Mouse (Mus musculus): ENCODE results near the gene Art4. TPM values are rescaled to one million over a fixed set of nuclear protein-coding genes. Genes with fewer than 3 reads are reported as not detected.
A peak's percentile ranks its signal among the peaks of the same experiment; 100 is the strongest.

Gene Art4
- total RNA-seq, 2 experiments from 2014 or later: not detected

DNA sequence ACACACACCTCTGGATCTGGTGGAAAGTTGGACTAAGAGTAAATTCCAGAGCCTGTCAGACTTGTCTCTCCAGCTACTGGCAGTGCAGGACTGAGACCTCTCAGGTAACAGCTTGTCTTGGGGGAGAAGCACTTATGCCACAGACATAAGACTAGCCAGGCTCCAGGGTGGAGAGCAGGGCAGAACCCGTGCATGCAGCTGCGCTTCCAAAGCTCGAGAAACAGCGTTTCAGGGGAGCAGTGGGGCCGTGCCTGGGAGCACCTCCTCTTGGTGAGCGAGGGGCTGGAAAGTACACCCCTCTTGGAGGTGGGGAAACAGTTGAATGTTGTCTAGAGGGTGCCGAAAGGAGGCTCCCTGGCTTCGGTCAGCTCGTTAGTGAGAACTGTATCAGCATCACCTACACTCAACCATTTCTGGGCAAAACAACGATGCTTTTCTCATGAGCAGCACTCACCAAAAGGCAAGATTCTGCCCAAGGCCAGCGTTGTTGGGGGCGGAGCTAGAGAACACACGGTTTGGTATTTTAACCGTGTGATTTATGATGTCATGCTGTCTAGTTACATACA, 1.4 kb downstream of the Art4 start:
- DNase-seq (ENCODE audit: low spot score in 2 of 2): no peak
- no peak for TF ChIP-seq CTCF (conservative IDR thresholded peaks at IDR 0.05)
- no peak overlapping the region for H3K27ac ChIP-seq
- no peak overlapping the region for H3K4me3 ChIP-seq

GRCm38 (mm10) chr6:136855183-136855582, 2.4 kb downstream of the Art4 start:
- Histone ChIP-seq H3K27ac (no peak overlapping the region), H3K4me3 (no peak overlapping the region)
- no peak for TF ChIP-seq CTCF (conservative IDR thresholded peaks at IDR 0.05)
- DNase-seq (ENCODE audit: low spot score in 2 of 2): no peak

DNA sequence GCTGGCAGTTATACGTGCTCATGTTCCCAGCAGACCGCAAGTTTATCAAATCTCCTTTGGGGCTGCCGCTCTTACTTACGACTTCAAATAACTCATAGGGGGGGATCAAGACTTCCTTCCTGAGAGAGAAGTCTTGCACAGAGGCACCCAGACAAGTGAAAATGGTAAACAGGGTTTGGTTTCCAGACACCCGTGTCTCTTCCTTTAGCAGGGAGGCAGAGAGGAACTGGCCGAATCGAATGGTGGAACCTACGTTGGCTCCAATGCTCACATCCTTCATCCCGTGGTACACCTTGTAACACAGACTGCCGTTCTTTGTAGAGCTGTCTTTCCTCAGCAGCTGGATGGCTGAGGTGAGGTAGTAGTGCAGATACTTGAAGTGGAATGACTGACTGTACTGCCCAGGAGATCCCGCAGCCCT, 3.2 kb downstream of the Art4 start:
- Histone ChIP-seq H3K4me3 (no peak overlapping the region), H3K27ac (no peak overlapping the region)

GRCm38 (mm10) chr6:136852762-136853161, 4.8 kb downstream of the Art4 start:
- no peak for DNase-seq (ENCODE audit: low spot score in 2 of 2)

More for the DNA sequence above, 3.2 kb downstream of the Art4 start:
- no peak for DNase-seq (ENCODE audit: low spot score in 2 of 2)
- no peak for TF ChIP-seq CTCF (conservative IDR thresholded peaks at IDR 0.05)

DNA sequence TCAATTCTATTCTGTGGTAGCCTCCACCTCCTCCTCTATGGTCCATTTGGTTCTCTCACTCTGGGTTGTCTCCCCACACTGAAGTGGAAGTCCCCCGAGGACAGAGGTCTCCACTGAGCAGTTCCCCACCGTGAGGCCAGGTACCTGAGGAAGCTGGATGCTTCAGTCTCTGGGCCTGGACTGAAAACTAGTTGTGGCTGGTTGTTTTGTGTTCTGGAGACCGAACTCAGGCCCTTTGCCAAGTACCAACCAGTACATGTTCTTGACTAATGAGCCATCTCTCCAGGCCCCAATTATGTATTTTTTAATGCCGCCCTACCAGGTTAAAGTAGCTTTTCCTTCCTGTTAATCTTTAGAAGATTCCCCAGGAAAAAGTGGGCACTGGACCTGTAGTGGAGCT, 5.2 kb downstream of the Art4 start:
- TF ChIP-seq CTCF (conservative IDR thresholded peaks at IDR 0.05): no peak
- no peak overlapping the region for H3K27ac ChIP-seq
- no peak for DNase-seq (ENCODE audit: low spot score in 2 of 2)
- H3K4me3 ChIP-seq: no peak overlapping the region

More at GRCm38 (mm10) chr6:136852762-136853161, 4.8 kb downstream of the Art4 start:
- no peak overlapping the region for H3K27ac ChIP-seq
- no peak overlapping the region for H3K4me3 ChIP-seq
- no peak for TF ChIP-seq CTCF (conservative IDR thresholded peaks at IDR 0.05)

DNA sequence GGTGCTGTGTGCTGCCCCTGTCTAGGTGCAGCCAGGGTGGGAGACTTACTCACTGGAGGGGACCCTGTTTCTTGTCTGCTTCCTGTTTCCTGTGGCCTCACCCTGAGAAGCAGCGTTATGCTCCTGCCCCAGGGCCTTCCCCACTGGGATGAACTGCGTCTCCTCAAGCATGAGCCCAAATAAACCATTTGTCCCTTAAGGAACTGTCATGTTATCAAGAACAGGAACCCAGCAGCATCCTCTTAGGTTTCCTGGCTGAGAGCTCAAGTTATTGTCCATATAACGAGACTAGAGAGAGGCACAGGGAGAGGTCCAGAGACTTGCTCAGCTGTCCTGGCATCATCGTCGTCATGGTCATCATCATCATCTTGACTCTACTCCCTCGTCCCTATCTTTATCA, 7.3 kb downstream of the Art4 start:
- Histone ChIP-seq H3K27ac (no peak overlapping the region), H3K4me3 (no peak overlapping the region)
- no peak for DNase-seq (ENCODE audit: low spot score in 2 of 2)
- TF ChIP-seq CTCF (conservative IDR thresholded peaks at IDR 0.05): no peak

DNA sequence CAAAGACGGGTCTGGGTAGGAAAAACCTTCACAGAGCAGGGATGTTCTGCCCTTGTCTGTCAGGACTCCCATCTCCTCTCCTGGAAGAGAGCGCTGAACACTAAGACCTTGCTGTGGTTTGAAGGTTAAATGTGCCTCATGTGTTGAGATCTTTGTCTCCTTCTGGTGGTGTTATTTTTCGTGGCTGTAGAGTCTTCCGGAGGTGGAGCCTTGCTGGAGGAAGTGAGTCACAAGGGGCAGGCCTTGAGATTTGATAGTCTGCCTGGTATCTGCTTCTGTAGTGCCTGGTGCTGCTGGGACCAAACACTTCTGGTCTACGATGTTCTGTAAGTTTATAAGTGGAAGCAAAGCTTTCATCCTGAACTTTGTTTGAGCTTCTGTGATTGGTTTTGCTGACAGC, 8.6 kb downstream of the Art4 start:
- DNase-seq (ENCODE audit: low spot score in 2 of 2): no peak
- Histone ChIP-seq H3K4me3 (no peak overlapping the region), H3K27ac (no peak overlapping the region)
- no peak for TF ChIP-seq CTCF (conservative IDR thresholded peaks at IDR 0.05)

- Histone ChIP-seq H3K4me3 (no peak overlapping the region), H3K27ac (no peak overlapping the region)
- no peak for DNase-seq (ENCODE audit: low spot score in 2 of 2)
- no peak for TF ChIP-seq CTCF (conservative IDR thresholded peaks at IDR 0.05)
Measured at GRCm38 (mm10) chr6:136848399-136848798, 9.1 kb downstream of the Art4 start.

- Histone ChIP-seq H3K4me3 (no peak overlapping the region), H3K27ac (no peak overlapping the region)
- peak in 1 of 2 experiments; percentile 50 for DNase-seq (ENCODE audit: low spot score in 2 of 2)
- peak; percentile 85 for TF ChIP-seq CTCF (conservative IDR thresholded peaks at IDR 0.05)
Measured at GRCm38 (mm10) chr6:136847790-136848189, 9.7 kb downstream of the Art4 start.

DNA sequence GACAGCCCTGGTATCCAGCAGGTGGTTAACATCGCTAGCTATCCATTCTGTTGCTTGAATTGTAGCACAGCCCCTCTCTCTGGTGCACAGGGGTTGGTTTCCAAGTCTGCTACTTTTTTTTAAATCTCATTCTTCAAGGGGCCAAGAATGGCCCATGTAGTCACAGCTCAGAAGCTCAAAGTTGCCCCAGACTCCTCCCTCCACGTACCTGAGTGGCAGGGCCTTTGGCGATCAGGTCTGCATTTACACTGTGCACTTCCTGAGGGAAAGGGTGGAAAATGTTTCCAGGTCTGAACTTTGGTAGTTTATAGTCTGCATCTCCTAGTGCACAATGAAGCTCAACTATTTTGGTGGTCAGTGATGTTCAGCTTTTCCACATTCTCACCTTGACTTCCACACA, 10.3 kb downstream of the Art4 start:
- Histone ChIP-seq H3K27ac (0 out of 2 replicates have a peak overlapping the region, but pooled peaks have one; percentile 4), H3K4me3 (no peak overlapping the region)
- DNase-seq (ENCODE audit: low spot score in 2 of 2): no peak
- no peak for TF ChIP-seq CTCF (conservative IDR thresholded peaks at IDR 0.05)

GRCm38 (mm10) chr6:136845706-136846480, 11.6 kb downstream of the Art4 start:
- no peak for TF ChIP-seq CTCF (conservative IDR thresholded peaks at IDR 0.05)

DNA sequence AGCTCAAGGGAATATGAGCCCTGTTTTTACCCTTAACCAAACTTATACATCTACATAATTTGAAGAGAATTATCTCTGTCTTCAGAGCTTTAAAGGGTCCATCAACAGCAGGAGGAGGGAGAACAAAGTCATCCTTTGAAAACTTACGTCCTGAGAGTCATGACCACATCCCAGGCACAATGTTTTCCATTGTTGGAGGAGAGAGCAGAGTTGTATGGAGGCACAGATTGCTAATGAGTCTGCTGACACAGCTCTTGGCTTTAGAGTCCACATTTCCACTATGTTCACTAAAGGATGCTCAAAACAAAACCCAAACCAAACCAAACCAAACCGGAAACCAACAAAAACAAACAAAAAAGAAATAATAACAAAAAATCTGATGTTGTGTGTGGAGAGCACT, 12.6 kb downstream of the Art4 start:
- Histone ChIP-seq H3K27ac (peak overlapping the region; percentile 76; the same call in 1 of the 2 replicates), H3K4me3 (no peak overlapping the region)
- no peak for DNase-seq (ENCODE audit: low spot score in 2 of 2)

More at GRCm38 (mm10) chr6:136845706-136846480, 11.6 kb downstream of the Art4 start:
- H3K27ac ChIP-seq: peak overlapping the region; percentile 76
- no peak for DNase-seq (ENCODE audit: low spot score in 2 of 2)
- no peak overlapping the region for H3K4me3 ChIP-seq

DNA sequence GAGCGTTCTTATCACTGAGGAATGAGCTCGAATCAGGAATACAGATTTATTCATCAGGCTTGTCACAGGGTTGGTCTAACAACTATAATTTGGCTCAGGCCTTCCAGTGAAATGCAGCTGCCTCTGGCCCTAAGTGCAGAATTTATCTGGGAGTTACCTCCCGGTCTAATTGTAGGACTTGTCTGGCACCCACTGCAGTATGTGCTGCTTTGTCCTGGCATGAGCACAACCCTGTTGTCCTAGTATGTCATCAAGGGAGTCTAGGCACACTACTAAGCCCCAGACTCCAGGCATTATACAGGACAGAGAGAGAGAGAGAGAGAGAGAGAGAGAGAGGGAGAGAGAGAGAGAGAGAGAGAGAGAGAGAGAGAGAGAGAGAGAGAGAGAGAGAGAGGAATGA, 20.2 kb downstream of the Art4 start:
- Histone ChIP-seq H3K27ac (no peak overlapping the region), H3K4me3 (no peak overlapping the region)
- DNase-seq (ENCODE audit: low spot score in 2 of 2): no peak
- no peak for TF ChIP-seq CTCF (conservative IDR thresholded peaks at IDR 0.05)

More for the DNA sequence above, 12.6 kb downstream of the Art4 start:
- TF ChIP-seq CTCF (conservative IDR thresholded peaks at IDR 0.05): no peak

DNA sequence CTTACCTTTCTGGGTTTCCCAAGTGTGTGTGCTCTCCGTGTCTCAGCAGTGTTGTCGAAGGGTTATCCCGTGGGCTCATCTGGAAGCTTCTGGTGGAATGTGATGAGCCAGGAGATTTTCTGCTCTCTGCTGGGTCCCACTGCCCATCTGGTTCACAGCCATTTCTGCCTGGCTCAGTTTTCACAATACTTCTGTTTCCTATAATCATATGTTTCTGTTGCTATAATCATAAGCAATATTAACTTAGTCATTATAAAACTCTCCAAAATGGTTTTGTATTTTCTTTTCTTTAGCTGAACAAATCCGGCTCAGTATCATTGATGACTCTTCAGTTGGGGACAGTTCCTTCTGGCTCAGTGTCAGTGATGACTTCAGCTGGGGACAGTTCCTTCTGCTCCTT, 22.2 kb downstream of the Art4 start, which contains the start of gene Smco3:
TSS of gene Smco3 (minus strand) at position 101 of the 400 bp plus-strand sequence.
- no peak for TF ChIP-seq CTCF (conservative IDR thresholded peaks at IDR 0.05)
- Histone ChIP-seq H3K27ac (peak within 1 kb of the TSS; percentile 84), H3K4me3 (peak within 1 kb of the TSS; percentile 43)
- DNase-seq (ENCODE audit: low spot score in 2 of 2): no peak
